Mouse (Mus musculus) hindbrain, embryonic 11.5 days (tissue): ENCODE data around the gene Slc39a1. TPM values are rescaled to one million over a fixed set of nuclear protein-coding genes. Genes with fewer than 3 reads are reported as not detected.

ENCODE experiments used
- ATAC-seq: fragments of 200-750 bp; cut with Nextera tagmentation; 2 replicates; pipeline ENCODE4 v1.8.0; 2017; ENCODE audit warnings: mild to moderate bottlenecking, moderate TSS enrichment, moderate library complexity; ENCODE audit not compliant: low FRiP score
- DNase-seq: peaks from one replicate; pipeline ENCODE4 v3.0.0-alpha.2; 2015; ENCODE audit warnings: low spot score
- H3K27ac ChIP-seq: fragments of 300-500 bp; sonication (generic); 2 replicates; pipeline ENCODE4 v1.5.1; 2014; ENCODE audit warnings: mild to moderate bottlenecking, low read depth, low read length
- H3K27me3 ChIP-seq: fragments of 300-500 bp; sonication (generic); 2 replicates; pipeline ENCODE4 v1.6.1; 2014; ENCODE audit warnings: mild to moderate bottlenecking, low read length, moderate library complexity, mixed read lengths; ENCODE audit not compliant: control insufficient read depth, insufficient read depth
- H3K36me3 ChIP-seq: fragments of 300-500 bp; sonication (generic); 2 replicates; pipeline ENCODE4 v1.6.1; 2014; ENCODE audit warnings: mild to moderate bottlenecking, low read length, moderate library complexity, mixed read lengths; ENCODE audit not compliant: control insufficient read depth, insufficient read depth
- H3K4me1 ChIP-seq: fragments of 300-500 bp; sonication (generic); replicated peaks from 2 replicates; pipeline ENCODE4 v1.6.1; 2014; ENCODE audit warnings: low read length, mixed read lengths; ENCODE audit not compliant: control insufficient read depth, insufficient read depth
- H3K4me2 ChIP-seq: fragments of 300-500 bp; sonication (generic); replicated peaks from 2 replicates; pipeline ENCODE4 v1.6.1; 2014; ENCODE audit warnings: mild to moderate bottlenecking, low read depth, low read length
- H3K4me3 ChIP-seq: fragments of 300-500 bp; sonication (generic); 2 replicates; pipeline ENCODE4 v1.5.1; 2014; ENCODE audit warnings: low read depth, low read length
- H3K9ac ChIP-seq: fragments of 300-500 bp; sonication (generic); 2 replicates; pipeline ENCODE4 v1.6.1; 2014; ENCODE audit warnings: low read depth, low read length
- H3K9me3 ChIP-seq: fragments of 300-500 bp; sonication (generic); 2 replicates; pipeline ENCODE4 v1.6.1; 2016; ENCODE audit warnings: low read length; ENCODE audit not compliant: control insufficient read depth
- WGBS: fragments of 180-500 bp; shearing (Covaris S2); extraction: QIAGEN DNeasy Blood & Tissue Kit; methylation state at CpG from one replicate; pipeline ENCODE4 v1.1.7; 2014; 5-methylcytosine and 5-hydroxymethylcytosine counted together
- polyA plus RNA-seq: library from polyadenylated mRNA; unstranded; fragments of >200 nt; fragmentation: Nextera tagmentation; extraction: Ambion mirVana; gene quantifications from 2 replicates; pipeline ENCODE4 v1.2.1, GENCODE M21; 2014

The Slc39a1 gene
- polyA plus RNA-seq, 1 experiment from 2014 or later, result 55.3 TPM

DNA sequence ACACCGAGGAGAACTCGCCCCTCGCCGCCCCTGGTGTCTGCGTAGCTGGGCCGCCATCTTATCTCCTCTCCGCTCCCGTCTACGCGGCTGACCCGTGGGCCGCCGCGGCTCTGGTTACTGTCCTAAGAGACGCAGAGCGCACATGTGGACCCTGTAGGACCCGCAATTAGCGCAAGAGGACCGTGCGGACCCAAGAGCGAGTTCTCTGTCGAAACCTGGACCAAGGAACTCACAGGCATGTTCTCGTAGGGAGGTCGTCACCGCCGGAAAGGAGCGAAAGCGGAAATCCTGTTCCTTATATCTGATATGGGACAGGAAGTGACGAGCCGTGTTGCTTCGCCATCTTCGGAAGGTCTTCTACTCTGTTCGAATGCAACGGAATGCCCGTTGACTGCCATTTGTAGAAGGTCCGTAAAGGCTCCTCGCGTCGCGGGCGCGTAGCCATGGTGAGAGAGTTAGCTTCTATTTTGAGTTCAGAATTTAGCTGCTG, 34.5 kb upstream of the Slc39a1 start, which contains the start of the genes Rps27 and Rab13:
TSS of gene Rps27 (minus strand) at position 275 of the 490 bp plus-strand sequence.
TSS of gene Rab13 (plus strand) at position 319 of the 490 bp plus-strand sequence.
- H3K9me3 ChIP-seq, result no peaks in the 10 kb centered on the region
- H3K27ac ChIP-seq, result peak within 1 kb of the TSS; percentile 51; the same call in 1 of the 2 replicates
- peaks cover 9% of the 10 kb centered on the region for H3K4me1 ChIP-seq
- H3K4me2 ChIP-seq, result peak within 1 kb of the TSS; percentile 70
- ATAC-seq (peak; percentile 94), DNase-seq (peak; percentile 91)
- WGBS, result 0% methylated on average over 42 of the region's 42 CpGs
- peak within 1 kb of the TSS; percentile 77 for H3K4me3 ChIP-seq
- H3K27me3 ChIP-seq, result no peaks in the 10 kb centered on the region
- peaks cover 13% of the 10 kb centered on the region for H3K36me3 ChIP-seq
- peak within 1 kb of the TSS; percentile 83 for H3K9ac ChIP-seq

DNA sequence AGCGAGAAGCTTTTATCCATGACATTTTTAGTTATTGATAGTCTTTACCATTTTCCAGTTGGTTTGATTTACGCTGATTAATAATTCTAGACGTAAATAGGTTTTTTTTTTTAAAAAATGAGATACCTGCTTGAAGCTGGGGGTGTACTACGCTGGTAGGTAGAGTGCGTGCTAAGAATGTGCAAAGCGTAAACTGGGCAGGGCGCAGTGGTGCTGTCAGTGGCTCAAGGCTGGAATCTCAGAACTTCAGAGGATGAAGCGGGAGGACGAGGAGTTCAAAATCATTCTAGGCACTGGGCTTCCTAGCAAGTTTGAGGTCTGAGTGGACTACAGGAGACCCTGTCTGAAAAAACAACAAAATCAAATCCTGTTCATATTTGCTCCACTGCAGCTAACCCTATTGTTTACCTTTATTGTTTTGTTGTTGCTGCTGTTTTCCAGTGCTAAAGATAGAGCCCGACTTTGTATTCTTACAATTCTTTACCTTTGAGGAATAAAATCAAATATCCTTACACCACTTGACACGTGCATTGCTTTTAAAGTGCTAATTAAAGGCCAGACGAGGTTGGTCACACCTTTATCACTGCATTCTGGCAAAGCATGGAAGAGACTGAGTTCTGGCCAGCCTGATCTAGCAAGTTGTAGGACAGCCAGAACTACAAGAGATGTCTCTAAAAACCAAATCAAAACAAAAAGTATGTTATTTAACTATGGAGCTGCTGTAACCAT, 33.9 kb upstream of the Slc39a1 start:
- Histone ChIP-seq H3K27me3 (no peaks in the 10 kb centered on the region), H3K9ac (peak overlapping the region; percentile 3; the same call in 1 of the 2 replicates), H3K4me3 (peak overlapping the region; percentile 77), H3K9me3 (no peaks in the 10 kb centered on the region), H3K4me2 (peak overlapping the region; percentile 44), H3K27ac (no peak overlapping the region), H3K4me1 (peaks cover 9% of the 10 kb centered on the region), H3K36me3 (peaks cover 11% of the 10 kb centered on the region)
- no peak for DNase-seq
- ATAC-seq, result peak; percentile 63
- WGBS, result 15% methylated on average over 12 of the region's 12 CpGs

DNA sequence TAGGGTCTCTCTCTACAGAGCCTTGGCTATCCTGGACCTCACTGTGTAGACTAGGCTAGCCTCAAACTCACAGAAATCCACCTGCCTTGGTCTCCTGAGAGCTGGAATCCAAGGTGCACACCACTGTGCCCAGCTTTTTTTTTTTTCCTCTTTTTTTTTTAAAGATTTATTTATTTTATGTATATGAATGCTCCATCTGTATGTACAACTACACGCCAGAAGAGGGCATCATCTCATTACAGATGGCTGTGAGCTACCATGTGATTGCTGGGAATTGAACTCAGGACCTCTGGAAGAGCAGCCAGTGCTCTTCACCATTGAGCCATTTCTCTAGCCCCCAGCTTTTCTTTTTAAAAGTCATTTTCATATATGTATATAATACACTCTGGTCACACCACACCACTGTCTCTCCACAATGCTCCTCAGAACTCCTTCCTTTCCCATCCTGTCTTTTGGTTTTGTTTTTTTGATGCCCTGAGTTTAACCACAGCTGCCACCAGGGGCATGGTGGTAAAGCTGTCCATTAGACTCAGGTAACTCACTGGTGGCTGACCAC, 32.1 kb upstream of the Slc39a1 start:
- Histone ChIP-seq H3K9ac (no peak overlapping the region), H3K4me1 (peaks cover 9% of the 10 kb centered on the region), H3K4me2 (no peak overlapping the region), H3K9me3 (no peaks in the 10 kb centered on the region), H3K27me3 (no peaks in the 10 kb centered on the region), H3K4me3 (no peak overlapping the region), H3K27ac (no peak overlapping the region), H3K36me3 (peaks cover 6% of the 10 kb centered on the region)
- 38% methylated on average over 1 of the region's 1 CpGs for WGBS
- ATAC-seq (no peak), DNase-seq (no peak)

DNA sequence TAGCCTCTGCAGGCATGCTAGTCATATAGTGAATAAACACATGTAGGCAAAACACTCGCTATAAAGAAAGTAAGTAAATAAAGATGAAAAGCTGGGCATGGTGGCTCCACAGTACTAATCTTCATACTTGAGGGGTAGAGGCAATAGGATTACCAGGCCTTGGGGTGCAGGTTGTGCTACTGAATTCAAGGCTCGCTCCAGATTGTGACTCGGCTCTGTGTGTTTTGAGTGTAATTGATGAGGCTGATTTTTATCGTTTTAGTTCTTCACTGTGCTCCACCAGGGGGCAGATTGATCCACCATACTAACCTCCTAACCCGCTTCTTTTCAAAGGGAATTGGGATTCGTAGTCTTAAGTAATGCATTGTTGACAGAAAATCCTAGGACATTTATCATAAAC, 27.9 kb upstream of the Slc39a1 start:
- Histone ChIP-seq H3K9me3 (no peaks in the 10 kb centered on the region), H3K27ac (peak overlapping the region; percentile 61; the same call in 1 of the 2 replicates), H3K4me3 (peak overlapping the region; percentile 36), H3K4me1 (no peaks in the 10 kb centered on the region), H3K27me3 (no peaks in the 10 kb centered on the region), H3K36me3 (no peaks in the 10 kb centered on the region), H3K9ac (peak overlapping the region; percentile 68), H3K4me2 (peak overlapping the region; percentile 76)
- WGBS, result 15% methylated on average over 6 of the region's 6 CpGs
- DNase-seq, result peak; percentile 77
- ATAC-seq, result peak; percentile 57

DNA sequence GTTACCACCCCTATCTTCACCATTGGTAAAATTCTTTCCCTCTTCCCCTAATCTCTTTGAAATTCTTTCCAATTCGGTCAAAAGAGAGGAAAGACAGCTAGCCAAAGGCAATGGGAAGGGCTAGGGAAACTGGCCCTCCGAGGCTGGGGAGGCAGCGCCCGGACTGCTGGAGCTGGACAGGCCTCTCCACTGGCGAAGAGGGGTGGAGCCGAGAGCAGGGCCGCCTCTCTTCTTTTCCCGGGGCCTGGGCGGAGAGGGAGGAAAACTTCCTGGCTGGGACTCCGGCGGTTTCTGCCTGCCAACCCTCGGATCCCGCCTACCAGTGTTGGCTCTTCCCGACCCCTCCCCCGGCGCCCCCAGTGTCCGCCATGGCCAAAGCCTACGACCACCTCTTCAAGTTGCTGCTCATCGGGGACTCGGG, 27.4 kb upstream of the Slc39a1 start:
- Histone ChIP-seq H3K9me3 (no peaks in the 10 kb centered on the region), H3K27me3 (no peaks in the 10 kb centered on the region), H3K27ac (peak overlapping the region; percentile 61; the same call in 1 of the 2 replicates), H3K4me3 (peak overlapping the region; percentile 36), H3K4me1 (no peaks in the 10 kb centered on the region), H3K9ac (peak overlapping the region; percentile 68), H3K4me2 (peak overlapping the region; percentile 76), H3K36me3 (no peaks in the 10 kb centered on the region)
- 0% methylated on average over 20 of the region's 20 CpGs for WGBS
- ATAC-seq (peak; percentile 72), DNase-seq (peak; percentile 67)

DNA sequence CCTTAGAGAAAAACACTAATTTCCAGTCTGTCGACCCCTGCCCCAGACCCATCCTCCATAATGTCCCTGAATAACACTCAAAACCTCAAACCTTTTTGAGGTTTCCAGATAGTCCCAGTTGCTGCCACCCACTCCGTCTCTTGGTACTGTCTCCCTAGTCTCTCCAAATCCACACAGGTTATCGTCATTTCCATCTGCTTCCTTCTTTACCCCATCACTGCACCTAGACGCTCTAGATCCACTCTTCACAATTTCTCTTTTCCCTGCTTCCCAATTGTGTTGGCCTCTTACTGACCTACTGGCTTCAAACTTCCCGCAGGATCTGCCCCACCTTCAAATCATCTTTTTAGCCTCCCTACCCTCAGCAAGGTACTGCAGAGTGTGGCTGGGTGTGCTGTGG, 26.8 kb upstream of the Slc39a1 start:
- no peaks in the 10 kb centered on the region for H3K9me3 ChIP-seq
- no peak overlapping the region for H3K27ac ChIP-seq
- H3K4me1 ChIP-seq, result no peaks in the 10 kb centered on the region
- no peaks in the 10 kb centered on the region for H3K27me3 ChIP-seq
- DNase-seq, result no peak
- 24% methylated on average over 5 of the region's 5 CpGs for WGBS
- H3K4me3 ChIP-seq, result peak overlapping the region; percentile 36
- H3K36me3 ChIP-seq, result no peaks in the 10 kb centered on the region
- H3K9ac ChIP-seq, result peak overlapping the region; percentile 68
- H3K4me2 ChIP-seq, result peak overlapping the region; percentile 76
- ATAC-seq, result no peak

DNA sequence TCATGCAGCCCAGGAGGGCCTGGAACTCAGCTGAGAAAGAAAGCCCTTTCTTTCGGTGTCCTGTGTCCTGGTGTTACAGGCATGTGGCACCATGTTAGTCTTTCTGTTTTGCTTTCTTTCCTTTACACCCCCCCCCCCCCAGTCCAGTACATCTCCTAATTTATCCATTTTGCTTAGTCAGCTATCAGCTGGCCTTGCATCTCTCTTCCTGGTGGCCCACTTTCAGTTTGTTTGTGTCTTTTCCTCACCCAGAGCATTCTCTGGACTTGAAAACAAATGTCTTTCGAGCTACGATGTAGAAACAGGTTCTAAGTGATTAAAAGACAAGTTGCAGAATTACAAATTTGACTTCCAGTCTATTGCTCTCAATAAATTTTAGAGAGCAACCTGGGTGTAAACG, 25.5 kb upstream of the Slc39a1 start:
- Histone ChIP-seq H3K9me3 (no peaks in the 10 kb centered on the region), H3K4me3 (no peak overlapping the region), H3K36me3 (no peaks in the 10 kb centered on the region), H3K9ac (no peak overlapping the region), H3K4me2 (no peak overlapping the region), H3K27me3 (no peaks in the 10 kb centered on the region), H3K4me1 (no peaks in the 10 kb centered on the region), H3K27ac (no peak overlapping the region)
- ATAC-seq, result no peak
- 84% methylated on average over 4 of the region's 4 CpGs for WGBS
- no peak for DNase-seq

DNA sequence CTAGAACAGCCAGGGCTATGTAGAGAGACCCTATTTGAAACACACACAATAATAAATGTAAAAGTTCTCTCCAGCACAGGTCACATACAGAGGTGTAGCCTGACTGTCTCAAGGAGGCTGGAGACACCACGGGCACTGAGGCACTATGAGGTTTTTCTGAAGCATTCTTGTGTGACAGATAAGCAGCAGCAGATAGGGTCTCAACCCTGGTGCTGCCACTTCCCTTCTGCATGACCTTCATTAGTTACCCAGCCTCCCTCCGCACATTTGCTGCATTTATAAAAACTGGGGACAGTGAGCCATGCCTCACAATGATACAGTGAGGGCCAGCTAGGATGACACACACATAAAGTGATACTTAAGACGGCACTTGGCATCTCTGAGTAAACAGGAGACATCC, 25.0 kb upstream of the Slc39a1 start:
- Histone ChIP-seq H3K4me2 (no peak overlapping the region), H3K9me3 (no peaks in the 10 kb centered on the region), H3K27ac (no peak overlapping the region), H3K27me3 (no peaks in the 10 kb centered on the region), H3K36me3 (no peaks in the 10 kb centered on the region), H3K9ac (no peak overlapping the region), H3K4me3 (no peak overlapping the region), H3K4me1 (no peaks in the 10 kb centered on the region)
- no peak for ATAC-seq
- DNase-seq, result no peak
- 78% methylated on average over 3 of the region's 3 CpGs for WGBS
